Mouse (Mus musculus): ENCODE results near the gene Atp5s. TPM values are rescaled to one million over a fixed set of nuclear protein-coding genes. Genes with fewer than 3 reads are reported as not detected.
A peak's percentile ranks its signal among the peaks of the same experiment; 100 is the strongest.

Atp5s gene
- polyA plus RNA-seq (2014; fragmentation: Nextera tagmentation; extraction: Ambion mirVana): 30.4 and 32.0 TPM in 2 replicates

GRCm38 (mm10) chr12:69724711-69725460, at the start of gene Atp5s, which contains the start of gene L2hgdh:
Gene Atp5s, plus strand, starts transcription at chr12:69724950.
Gene L2hgdh, minus strand, starts transcription at chr12:69724873.
- peak within 1 kb of the TSS; percentile 81 for H3K9ac ChIP-seq (ENCODE audit: low read depth, low read length)
- ATAC-seq (ENCODE audit: low read depth) (peak; percentile 97), DNase-seq (ENCODE audit: low spot score) (peak; percentile 97)
- no peaks in the 10 kb centered on the region for H3K27me3 ChIP-seq (replicated peaks; ENCODE audit: control insufficient read depth, insufficient read depth, low read length)
- peak within 1 kb of the TSS; percentile 75 for H3K4me3 ChIP-seq (ENCODE audit: low read depth, low read length)
- peak within 1 kb of the TSS; percentile 80 for H3K27ac ChIP-seq (replicated peaks; ENCODE audit: low read depth, low read length)
- under 1% methylated on average over 41 of the region's 60 CpGs for WGBS
- H3K36me3 ChIP-seq (ENCODE audit: control insufficient read depth, insufficient read depth, low read length): peaks cover 17% of the 10 kb centered on the region; the same call in 1 of the 2 replicates
- H3K4me1 ChIP-seq (ENCODE audit: control insufficient read depth, insufficient read depth, low read length): peaks cover 14% of the 10 kb centered on the region
- H3K9me3 ChIP-seq (ENCODE audit: control insufficient read depth, low read length): peaks cover under 1% of the 10 kb centered on the region; the same call in 1 of the 2 replicates
- peak within 1 kb of the TSS; percentile 88 for H3K4me2 ChIP-seq (ENCODE audit: low read depth, low read length)

DNA sequence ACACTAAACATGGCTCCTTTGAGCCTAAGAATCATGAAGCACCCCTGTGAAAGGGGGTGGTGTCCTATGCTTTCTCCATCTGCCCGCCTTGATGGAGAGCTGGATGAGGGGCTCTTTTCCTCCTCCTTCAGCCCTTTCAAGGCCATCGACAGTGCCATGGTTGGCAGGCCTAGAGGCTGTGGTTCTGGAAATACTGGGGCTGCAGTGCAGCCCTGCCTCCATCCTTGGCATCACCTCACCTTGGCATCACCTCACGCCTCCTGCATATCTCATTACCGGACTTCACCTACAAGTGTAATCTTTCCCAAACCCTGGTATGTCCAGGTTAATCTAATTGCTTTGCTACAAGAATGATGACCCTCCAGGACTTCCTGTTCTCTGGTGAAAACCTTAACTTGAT, 48.6 kb upstream of the Atp5s start:
- H3K4me3 ChIP-seq (ENCODE audit: low read depth, low read length): no peak overlapping the region
- no peak overlapping the region for H3K27ac ChIP-seq (replicated peaks; ENCODE audit: low read depth, low read length)
- no peaks in the 10 kb centered on the region for H3K9me3 ChIP-seq (ENCODE audit: control insufficient read depth, low read length)
- no peak overlapping the region for H3K4me2 ChIP-seq (ENCODE audit: low read depth, low read length)
- no peaks in the 10 kb centered on the region for H3K36me3 ChIP-seq (ENCODE audit: control insufficient read depth, insufficient read depth, low read length)
- DNase-seq (ENCODE audit: low spot score) (no peak), ATAC-seq (ENCODE audit: low read depth) (no peak)
- H3K4me1 ChIP-seq (ENCODE audit: control insufficient read depth, insufficient read depth, low read length): peaks cover 10% of the 10 kb centered on the region; the same call in 1 of the 2 replicates
- no peak overlapping the region for H3K9ac ChIP-seq (ENCODE audit: low read depth, low read length)
- H3K27me3 ChIP-seq (replicated peaks; ENCODE audit: control insufficient read depth, insufficient read depth, low read length): no peaks in the 10 kb centered on the region
- 92% methylated on average over 4 of the region's 4 CpGs for WGBS

DNA sequence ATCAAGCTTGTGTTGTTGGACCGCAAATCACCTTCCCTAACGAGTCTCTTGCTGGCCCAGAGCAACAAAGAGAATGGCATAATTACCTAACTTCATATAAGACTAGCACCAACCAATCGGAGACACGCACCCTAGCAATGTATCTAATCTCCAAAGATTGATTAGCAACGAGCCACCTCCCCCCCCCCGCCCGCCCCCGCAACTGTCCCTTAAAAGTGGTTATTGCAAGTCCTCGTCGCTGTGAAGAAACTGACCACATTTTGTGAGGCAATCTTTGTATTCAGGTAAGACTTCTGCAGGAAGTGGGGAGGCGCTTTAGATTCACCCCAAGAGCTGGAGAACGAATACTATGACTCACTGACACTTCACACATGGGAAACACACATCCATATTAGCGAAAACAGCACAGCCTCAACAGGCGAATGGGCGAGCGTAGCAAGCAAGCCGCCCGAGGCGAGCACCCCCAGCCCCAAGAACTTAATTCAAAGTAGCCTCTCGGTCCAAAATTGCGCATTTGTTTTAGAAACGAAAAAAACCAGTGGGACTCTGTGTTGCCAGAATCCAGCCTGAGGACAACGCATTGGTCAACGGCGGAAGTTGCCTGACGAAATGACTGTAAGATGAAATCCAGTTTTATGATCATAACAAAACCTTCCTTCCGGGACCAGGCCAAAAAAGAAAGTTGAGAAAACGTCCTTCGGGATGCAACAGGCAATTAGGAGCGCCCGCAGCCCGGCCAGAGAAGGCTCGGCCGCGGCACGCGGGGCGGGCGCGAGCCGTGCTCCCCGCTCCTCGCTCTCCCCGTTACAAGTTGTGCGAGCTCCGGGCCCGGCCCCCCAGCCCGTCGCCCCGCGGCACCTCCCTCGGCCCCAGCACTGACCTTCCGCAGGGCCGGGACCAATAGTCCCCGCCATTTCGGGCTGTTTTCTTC, 43.9 kb upstream of the Atp5s start:
- Histone ChIP-seq H3K9me3 (ENCODE audit: control insufficient read depth, low read length) (no peaks in the 10 kb centered on the region), H3K36me3 (ENCODE audit: control insufficient read depth, insufficient read depth, low read length) (no peaks in the 10 kb centered on the region), H3K27ac (replicated peaks; ENCODE audit: low read depth, low read length) (peak overlapping the region; percentile 96), H3K4me3 (ENCODE audit: low read depth, low read length) (peak overlapping the region; percentile 91), H3K27me3 (replicated peaks; ENCODE audit: control insufficient read depth, insufficient read depth, low read length) (no peaks in the 10 kb centered on the region), H3K4me2 (ENCODE audit: low read depth, low read length) (peak overlapping the region; percentile 73), H3K4me1 (ENCODE audit: control insufficient read depth, insufficient read depth, low read length) (peaks cover 20% of the 10 kb centered on the region), H3K9ac (ENCODE audit: low read depth, low read length) (peak overlapping the region; percentile 99)
- ATAC-seq (ENCODE audit: low read depth) (peak; percentile 44), DNase-seq (ENCODE audit: low spot score) (peak; percentile 73)
- under 1% methylated on average over 52 of the region's 56 CpGs for WGBS

DNA sequence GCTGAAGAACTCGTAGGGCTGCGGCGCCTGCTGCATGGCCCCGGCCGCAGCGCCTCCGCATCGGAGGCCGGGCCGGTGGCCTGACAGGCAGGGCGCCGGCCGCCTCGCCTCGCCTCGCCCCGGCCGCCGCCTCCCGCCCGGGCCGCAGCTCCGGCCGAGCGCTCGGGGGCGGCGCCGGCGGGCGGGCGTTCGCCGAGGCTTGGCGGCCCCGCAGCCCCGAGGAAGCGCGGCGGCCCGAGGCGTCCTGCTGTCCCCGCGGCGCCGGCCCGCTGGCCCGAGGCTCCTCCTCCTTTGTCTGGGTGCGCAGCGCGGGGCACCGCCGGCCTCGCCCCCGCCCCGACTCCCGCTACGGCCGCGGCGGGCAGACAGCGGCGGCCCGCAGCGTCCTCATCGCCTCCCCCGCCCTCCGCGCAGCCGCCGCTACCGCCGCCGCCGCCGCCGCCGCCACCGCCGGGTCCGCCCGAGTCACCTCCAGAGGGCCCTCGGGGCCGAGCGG, 43.1 kb upstream of the Atp5s start, which contains the start of gene Sos2:
Sos2 (minus strand) TSS at position 287 of the 496 bp plus-strand sequence.
- DNase-seq (ENCODE audit: low spot score) (peak; percentile 47), ATAC-seq (ENCODE audit: low read depth) (peak; percentile 83)
- Histone ChIP-seq H3K4me3 (ENCODE audit: low read depth, low read length) (peak within 1 kb of the TSS; percentile 91), H3K4me2 (ENCODE audit: low read depth, low read length) (peak within 1 kb of the TSS; percentile 73), H3K27ac (replicated peaks; ENCODE audit: low read depth, low read length) (peak within 1 kb of the TSS; percentile 96), H3K27me3 (replicated peaks; ENCODE audit: control insufficient read depth, insufficient read depth, low read length) (no peaks in the 10 kb centered on the region), H3K36me3 (ENCODE audit: control insufficient read depth, insufficient read depth, low read length) (no peaks in the 10 kb centered on the region), H3K9me3 (ENCODE audit: control insufficient read depth, low read length) (no peaks in the 10 kb centered on the region), H3K9ac (ENCODE audit: low read depth, low read length) (peak within 1 kb of the TSS; percentile 99), H3K4me1 (ENCODE audit: control insufficient read depth, insufficient read depth, low read length) (peaks cover 20% of the 10 kb centered on the region)
- WGBS: 0% methylated on average over 10 of the region's 85 CpGs

DNA sequence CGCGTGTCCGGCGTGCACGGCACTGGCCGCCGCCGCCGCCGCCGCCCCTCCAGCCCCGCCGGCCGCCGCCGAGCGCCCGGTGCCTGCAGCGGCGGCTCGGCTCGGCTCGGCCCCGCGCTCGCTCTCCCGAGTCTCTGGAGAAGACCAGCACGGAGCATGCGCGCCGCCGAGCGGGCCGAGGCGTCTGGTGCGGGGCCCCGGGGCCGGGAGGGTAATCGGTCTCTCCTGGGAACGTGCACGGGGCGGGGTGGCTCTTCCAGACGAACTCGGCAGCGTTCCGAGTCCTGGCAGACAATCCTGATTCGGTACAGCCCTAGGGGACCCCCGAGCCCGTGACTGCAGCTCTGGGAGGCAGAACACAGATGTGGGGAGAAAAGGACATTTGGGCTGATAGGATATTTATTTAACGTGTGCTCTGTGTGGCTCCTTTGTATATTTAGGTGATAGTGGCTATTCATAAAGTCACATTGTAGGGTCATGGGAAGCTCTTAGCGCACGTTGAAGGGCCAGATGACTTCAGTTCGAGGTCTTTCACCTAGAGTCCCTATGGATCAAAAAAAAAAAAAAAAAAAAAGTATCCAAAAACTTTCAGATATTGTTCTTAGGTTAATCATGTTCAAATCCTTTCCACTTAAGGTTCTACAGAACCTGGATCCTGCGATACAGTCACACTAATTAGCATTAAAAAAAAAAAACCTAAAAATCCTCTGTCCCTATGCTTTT, 42.5 kb upstream of the Atp5s start:
- peak; percentile 93 for DNase-seq (ENCODE audit: low spot score)
- Histone ChIP-seq H3K4me3 (ENCODE audit: low read depth, low read length) (peak overlapping the region; percentile 91), H3K9ac (ENCODE audit: low read depth, low read length) (peak overlapping the region; percentile 99), H3K36me3 (ENCODE audit: control insufficient read depth, insufficient read depth, low read length) (no peaks in the 10 kb centered on the region), H3K9me3 (ENCODE audit: control insufficient read depth, low read length) (no peaks in the 10 kb centered on the region), H3K4me1 (ENCODE audit: control insufficient read depth, insufficient read depth, low read length) (peaks cover 20% of the 10 kb centered on the region), H3K27ac (replicated peaks; ENCODE audit: low read depth, low read length) (peak overlapping the region; percentile 96), H3K27me3 (replicated peaks; ENCODE audit: control insufficient read depth, insufficient read depth, low read length) (no peaks in the 10 kb centered on the region), H3K4me2 (ENCODE audit: low read depth, low read length) (peak overlapping the region; percentile 73)
- WGBS: under 1% methylated on average over 26 of the region's 54 CpGs
- peak; percentile 93 for ATAC-seq (ENCODE audit: low read depth)

- ATAC-seq (ENCODE audit: low read depth): no peak
- Histone ChIP-seq H3K9me3 (ENCODE audit: control insufficient read depth, low read length) (no peaks in the 10 kb centered on the region), H3K27me3 (replicated peaks; ENCODE audit: control insufficient read depth, insufficient read depth, low read length) (no peaks in the 10 kb centered on the region), H3K4me2 (ENCODE audit: low read depth, low read length) (peak overlapping the region; percentile 73), H3K4me1 (ENCODE audit: control insufficient read depth, insufficient read depth, low read length) (peaks cover 20% of the 10 kb centered on the region), H3K36me3 (ENCODE audit: control insufficient read depth, insufficient read depth, low read length) (no peaks in the 10 kb centered on the region), H3K27ac (replicated peaks; ENCODE audit: low read depth, low read length) (no peak overlapping the region; the same call in 1 of the 2 replicates), H3K9ac (ENCODE audit: low read depth, low read length) (peak overlapping the region; percentile 99), H3K4me3 (ENCODE audit: low read depth, low read length) (peak overlapping the region; percentile 91)
- whole genome bisulfite sequencing: 45% methylated on average over 14 of the region's 14 CpGs
- DNase-seq (ENCODE audit: low spot score): no peak
Observed at GRCm38 (mm10) chr12:69682788-69683419, 41.8 kb upstream of the Atp5s start.

GRCm38 (mm10) chr12:69683537-69683936, 41.2 kb upstream of the Atp5s start:
- Histone ChIP-seq H3K36me3 (ENCODE audit: control insufficient read depth, insufficient read depth, low read length) (no peaks in the 10 kb centered on the region), H3K27me3 (replicated peaks; ENCODE audit: control insufficient read depth, insufficient read depth, low read length) (no peaks in the 10 kb centered on the region), H3K9me3 (ENCODE audit: control insufficient read depth, low read length) (no peaks in the 10 kb centered on the region), H3K4me1 (ENCODE audit: control insufficient read depth, insufficient read depth, low read length) (peaks cover 16% of the 10 kb centered on the region), H3K4me2 (ENCODE audit: low read depth, low read length) (no peak overlapping the region), H3K9ac (ENCODE audit: low read depth, low read length) (no peak overlapping the region), H3K27ac (replicated peaks; ENCODE audit: low read depth, low read length) (no peak overlapping the region), H3K4me3 (ENCODE audit: low read depth, low read length) (no peak overlapping the region)
- peak; percentile 73 for DNase-seq (ENCODE audit: low spot score)
- 50% methylated on average over 10 of the region's 10 CpGs for WGBS
- no peak for ATAC-seq (ENCODE audit: low read depth)
